Mouse (Mus musculus): ENCODE results near the gene Gm21866. TPM values are rescaled to one million over a fixed set of nuclear protein-coding genes. Genes with fewer than 3 reads are reported as not detected.
"Not testable (repeated sequence)": the region's sequence is repeated elsewhere in the genome, so short reads cannot be mapped to it uniquely, and the experiment has no call there.

Gene Gm21866
- polyA plus RNA-seq (2011; ENCODE audit: insufficient read length, low read depth, missing spikeins): not detected in 2 replicates

DNA sequence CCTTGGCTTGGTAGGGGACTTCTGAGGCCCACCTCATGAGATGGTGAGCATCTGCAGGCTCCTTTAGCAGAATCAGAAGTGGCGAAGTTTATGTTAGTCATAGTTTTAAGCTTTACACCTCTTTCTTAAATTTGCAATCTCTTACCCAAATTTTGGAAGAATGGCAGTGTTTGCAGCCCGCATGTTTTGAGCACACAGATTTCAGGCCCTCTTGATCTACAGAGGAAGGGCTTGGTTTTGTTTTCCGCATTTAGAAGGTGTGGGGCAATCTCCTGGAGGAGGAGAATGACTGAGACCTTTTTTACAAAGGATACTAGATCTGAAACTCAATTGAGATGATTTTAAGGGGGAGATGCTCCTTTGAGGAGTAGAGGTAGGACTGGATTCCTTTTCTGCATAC lies at the start of gene Gm21866:
TSS of gene Gm21866 (minus strand) at position 101 of the 400 bp plus-strand sequence.
- not testable (repeated sequence) for H3K4me3 ChIP-seq (ENCODE audit: insufficient read depth, low read length); H3K27ac ChIP-seq (ENCODE audit: insufficient read depth, low read length); H3K4me1 ChIP-seq (ENCODE audit: control insufficient read depth, insufficient read depth, low read length)

DNA sequence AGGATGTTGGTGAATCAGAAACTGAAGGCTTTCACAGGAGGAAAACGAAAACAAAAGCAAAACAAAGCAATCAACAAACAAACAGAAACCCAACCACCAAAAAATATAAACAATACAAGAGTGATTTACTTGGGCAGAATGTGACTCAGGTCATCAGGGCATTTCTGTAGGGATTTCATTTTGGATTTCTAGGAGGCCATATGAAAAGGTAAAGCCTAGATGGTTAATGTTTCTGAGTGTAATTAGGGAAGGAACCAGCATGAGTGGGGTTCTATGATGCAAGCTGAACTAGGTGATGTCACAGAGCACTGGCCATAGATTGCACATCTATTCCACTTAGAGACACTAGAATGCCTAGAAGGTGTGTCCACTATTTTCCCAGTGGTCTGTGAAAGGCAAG lies 28.3 kb upstream of the Gm21866 start, which contains the start of gene Gm20773:
TSS of gene Gm20773 (plus strand) at position 301 of the 400 bp plus-strand sequence.
- not testable (repeated sequence) for H3K27ac ChIP-seq (ENCODE audit: insufficient read depth, low read length); H3K4me3 ChIP-seq (ENCODE audit: insufficient read depth, low read length); H3K4me1 ChIP-seq (ENCODE audit: control insufficient read depth, insufficient read depth, low read length)

Other genes with a start within 250 kb of the Gm21866 start
- gene Gm21828, start 241.7 kb downstream of the Gm21866 start, polyA plus RNA-seq (2011; ENCODE audit: insufficient read length, low read depth, missing spikeins): not detected in 2 replicates
- not detected in 2 replicates for gene Gm21440, start 213.2 kb downstream of the Gm21866 start, polyA plus RNA-seq (2011; ENCODE audit: insufficient read length, low read depth, missing spikeins)
- gene Gm21454, start 213.1 kb downstream of the Gm21866 start, polyA plus RNA-seq (2011; ENCODE audit: insufficient read length, low read depth, missing spikeins): not detected in 2 replicates
- gene Gm21725, start 116.5 kb downstream of the Gm21866 start, polyA plus RNA-seq (2011; ENCODE audit: insufficient read length, low read depth, missing spikeins): not detected in 2 replicates
- not detected in 2 replicates for gene Gm20773, start 28.4 kb upstream of the Gm21866 start, polyA plus RNA-seq (2011; ENCODE audit: insufficient read length, low read depth, missing spikeins)

Data from embryonic fibroblast, embryonic 13.5 days (primary cell).